Comparison of ENCODE assay signal across 9 mouse cellular contexts in genomic region chr15:9086813-9087212, GRCm38 (mm10). TPM values are rescaled to one million over a fixed set of nuclear protein-coding genes. Genes with fewer than 3 reads are reported as not detected.
DNase-seq lines count a peak whose midpoint lies in the region; ATAC-seq and TF ChIP-seq lines count a peak whose summit lies in the region.
"Had no signal": no experiment of that assay in that cellular context is flagged by ENCODE, and none has a peak within 500 bp of the region (broad histone marks: within the 10 kb centered on the region; RNA-seq: fewer than 3 reads in every experiment).

No protein-coding gene starts in this region.

- WGBS in heart, postnatal 0 days = 39% methylated on average over 11 of the region's 11 CpGs
- 44% methylated on average over 11 of the region's 11 CpGs for WGBS in hindbrain, postnatal 0 days

- peak; percentile 41 for DNase-seq in heart, postnatal 0 days (ENCODE audit: low spot score)
- no peak for DNase-seq in heart, adult 9 months (ENCODE audit: low spot score in 2 of 2)
- peak; percentile 46 for DNase-seq in ES-CJ7 (ENCODE audit: low read depth, low spot score)
- DNase-seq in ZHBTc4 (ENCODE audit: low read depth, low spot score) = peak; percentile 75
- no peak for DNase-seq in hindbrain, postnatal 0 days (ENCODE audit: low spot score)
- no peak for DNase-seq in right cerebral cortex, postnatal 10 days (ENCODE audit: low spot score in 2 of 2)
- DNase-seq in thymus, postnatal 10 days (ENCODE audit: low spot score in 2 of 2) = no peak
- DNase-seq in adrenal gland, adult 2 months = no peak

- peaks cover 17% of the 10 kb centered on the region; the same call in 1 of the 2 replicates for H3K36me3 ChIP-seq in heart, postnatal 0 days (replicated peaks; ENCODE audit: control insufficient read depth, insufficient read depth, low read length)
- H3K36me3 ChIP-seq in hindbrain, postnatal 0 days (ENCODE audit: insufficient read depth, low read length) = no peaks in the 10 kb centered on the region

- H3K4me1 ChIP-seq in heart, postnatal 0 days (ENCODE audit: control insufficient read depth, insufficient read depth) = peaks cover 4% of the 10 kb centered on the region
- no peaks in the 10 kb centered on the region for H3K4me1 ChIP-seq in hindbrain, postnatal 0 days (ENCODE audit: insufficient read depth, low read length)

- no peaks in the 10 kb centered on the region for H3K9me3 ChIP-seq in heart, postnatal 0 days (replicated peaks; ENCODE audit: control insufficient read depth, low read length)
- H3K9me3 ChIP-seq in hindbrain, postnatal 0 days (ENCODE audit: low read length) = no peaks in the 10 kb centered on the region

- H3K9ac ChIP-seq in heart, postnatal 0 days (replicated peaks; ENCODE audit: low read depth, low read length) = no peak overlapping the region
- no peak overlapping the region for H3K9ac ChIP-seq in hindbrain, postnatal 0 days (replicated peaks; ENCODE audit: low read length)

- no peaks in the 10 kb centered on the region for H3K27me3 ChIP-seq in heart, postnatal 0 days (ENCODE audit: control insufficient read depth, insufficient read depth, low read length)
- no peaks in the 10 kb centered on the region for H3K27me3 ChIP-seq in hindbrain, postnatal 0 days (ENCODE audit: insufficient read depth, low read length)

- no peak for ATAC-seq in heart, postnatal 0 days (ENCODE audit: insufficient read depth, low read depth)
- ATAC-seq in hindbrain, postnatal 0 days = peak; percentile 57; the same call in 1 of the 2 replicates
- ATAC-seq: inflammation-experienced regulatory T-cells, adult 6 months had no signal

- no peak for TF ChIP-seq EP300 in heart, postnatal 0 days (IDR thresholded peaks at IDR 0.05; ENCODE audit: low read depth)

- no peak overlapping the region for H3K4me2 ChIP-seq in heart, postnatal 0 days (ENCODE audit: low read depth, low read length)
- no peak overlapping the region for H3K4me2 ChIP-seq in hindbrain, postnatal 0 days (ENCODE audit: low read depth, low read length)

- no peak overlapping the region for H3K27ac ChIP-seq in heart, postnatal 0 days (ENCODE audit: low read depth)
- no peak overlapping the region for H3K27ac ChIP-seq in hindbrain, postnatal 0 days

- H3K4me3 ChIP-seq in heart, postnatal 0 days (ENCODE audit: low read depth, low read length) = no peak overlapping the region
- H3K4me3 ChIP-seq in hindbrain, postnatal 0 days (ENCODE audit: low read length) = no peak overlapping the region

- TF ChIP-seq CTCF in heart, postnatal 0 days (IDR thresholded peaks at IDR 0.05; ENCODE audit: low read depth) = no peak
- no peak for TF ChIP-seq CTCF in hindbrain, postnatal 0 days (IDR thresholded peaks at IDR 0.05; ENCODE audit: low read depth)

RNA-seq across cellular contexts. Expression of gene Nadk2, which starts 15.8 kb away (rescaled TPM):
- total RNA-seq in heart, postnatal 0 days (2014; rRNA removed; ENCODE audit: low replicate concordance) = 41.6 and 77.7 TPM in 2 replicates
- 33.4 and 33.8 TPM in 2 replicates for polyA plus RNA-seq in heart, postnatal 0 days (2015; fragmentation: Nextera tagmentation; extraction: Ambion mirVana)
- 24.7 and 28.4 TPM in 2 replicates for total RNA-seq in hindbrain, postnatal 0 days (2014; rRNA removed)
- polyA plus RNA-seq in hindbrain, postnatal 0 days (2015; fragmentation: Nextera tagmentation; extraction: Ambion mirVana) = 32.4 and 36.2 TPM in 2 replicates
- 10 to 100 TPM; 56.3 to 57.9 TPM for total RNA-seq in adrenal gland, adult 2 months (2021)
- polyA plus RNA-seq in adrenal gland, adult 2 months (2012; rRNA removed) = 13.7 and 17.3 TPM in 2 replicates

RNA-seq across cellular contexts. Expression of gene Lmbrd2, which starts 53.5 kb away (rescaled TPM):
- total RNA-seq in heart, postnatal 0 days (2014; rRNA removed; ENCODE audit: low replicate concordance) = 14.8 and 28.5 TPM in 2 replicates
- polyA plus RNA-seq in heart, postnatal 0 days (2015; fragmentation: Nextera tagmentation; extraction: Ambion mirVana) = 1.3 TPM in 2 replicates
- 22.0 and 26.6 TPM in 2 replicates for total RNA-seq in hindbrain, postnatal 0 days (2014; rRNA removed)
- polyA plus RNA-seq in hindbrain, postnatal 0 days (2015; fragmentation: Nextera tagmentation; extraction: Ambion mirVana) = 4.0 and 4.2 TPM in 2 replicates
- 10 to 100 TPM; 24.8 to 27.5 TPM for total RNA-seq in adrenal gland, adult 2 months (2021)
- polyA plus RNA-seq in adrenal gland, adult 2 months (2012; rRNA removed) = 5.1 and 10.0 TPM in 2 replicates

Comparison
In these comparisons a context has a peak if more than half of its experiments do, and no peak if none do; other contexts are left out.
1. DNase-seq: peak in heart, postnatal 0 days (single experiment), ES-CJ7 (single experiment) and ZHBTc4 (single experiment); none in heart, adult 9 months (0 of 2), hindbrain, postnatal 0 days (single experiment), right cerebral cortex, postnatal 10 days (0 of 2), thymus, postnatal 10 days (0 of 2) and adrenal gland, adult 2 months (single experiment).